Mouse (Mus musculus) megakaryocyte, embryonic 14.5 days (primary cell): ENCODE results near the gene Kitl. TPM values are rescaled to one million over a fixed set of nuclear protein-coding genes. Genes with fewer than 3 reads are reported as not detected.

Source experiments
- H3K27me3 ChIP-seq: replicated peaks from 2 replicates; pipeline ENCODE3; 2012; ENCODE audit warnings: inconsistent platforms
- H3K36me3 ChIP-seq: replicated peaks from 2 replicates; pipeline ENCODE3; 2012; ENCODE audit warnings: low read length, inconsistent platforms, mixed read lengths
- H3K4me1 ChIP-seq: 2 replicates; pipeline ENCODE4 v1.6.1; 2012; ENCODE audit warnings: inconsistent platforms
- H3K4me3 ChIP-seq: replicated peaks from 2 replicates; pipeline ENCODE3; 2012; ENCODE audit warnings: moderate library complexity, mild to moderate bottlenecking, inconsistent platforms
- H3K9me3 ChIP-seq: 2 replicates; pipeline ENCODE4 v1.6.1; 2012; ENCODE audit warnings: inconsistent platforms
- FLI1 ChIP-seq: IDR thresholded peaks from 2 replicates; pipeline ENCODE4 v1.6.1; 2012; ENCODE audit warnings: low read length, inconsistent platforms, mixed read lengths
- GATA1 ChIP-seq: IDR thresholded peaks from 3 replicates; pipeline ENCODE4 v1.6.1; 2012; ENCODE audit warnings: mixed read lengths, low read length, inconsistent platforms, borderline replicate concordance
- polyA plus RNA-seq: library from polyadenylated mRNA; stranded (reverse); fragments of >175 nt; gene quantifications from 2 replicates; pipeline ENCODE4 v1.2.3, GENCODE M21; 2012; ENCODE audit warnings: low replicate concordance; ENCODE audit not compliant: insufficient read depth

Kitl gene
- polyA plus RNA-seq, 1 experiment: not detected

GRCm38 (mm10) chr10:100073092-100073491 is 57.7 kb downstream of the Kitl start:
- TF ChIP-seq GATA1 (no peak), FLI1 (no peak)
- H3K4me1 ChIP-seq: no peaks in the 10 kb centered on the region
- H3K27me3 ChIP-seq: no peaks in the 10 kb centered on the region
- no peaks in the 10 kb centered on the region for H3K9me3 ChIP-seq
- no peaks in the 10 kb centered on the region for H3K36me3 ChIP-seq
- H3K4me3 ChIP-seq: no peak overlapping the region

- Histone ChIP-seq H3K36me3 (no peaks in the 10 kb centered on the region), H3K9me3 (peaks cover 3% of the 10 kb centered on the region; the same call in 1 of the 2 replicates), H3K4me1 (no peaks in the 10 kb centered on the region), H3K4me3 (no peak overlapping the region), H3K27me3 (no peaks in the 10 kb centered on the region)
- TF ChIP-seq FLI1 (no peak), GATA1 (no peak)
These were observed 85.7 kb downstream of the Kitl start for GRCm38 (mm10) chr10:100101115-100101514.

- no peaks in the 10 kb centered on the region for H3K4me1 ChIP-seq
- no peaks in the 10 kb centered on the region for H3K9me3 ChIP-seq
- H3K36me3 ChIP-seq: no peaks in the 10 kb centered on the region
- no peak for TF ChIP-seq GATA1
- no peak overlapping the region for H3K4me3 ChIP-seq
- no peaks in the 10 kb centered on the region for H3K27me3 ChIP-seq
These were observed 95.8 kb downstream of the Kitl start for GRCm38 (mm10) chr10:100111209-100111608.

- no peak for TF ChIP-seq FLI1
- no peak for TF ChIP-seq GATA1
- Histone ChIP-seq H3K4me1 (no peaks in the 10 kb centered on the region), H3K36me3 (no peaks in the 10 kb centered on the region), H3K9me3 (peaks cover 6% of the 10 kb centered on the region; the same call in 1 of the 2 replicates), H3K4me3 (no peak overlapping the region), H3K27me3 (no peaks in the 10 kb centered on the region)
These were observed 100.1 kb downstream of the Kitl start for GRCm38 (mm10) chr10:100115570-100115969.

- H3K4me1 ChIP-seq: no peaks in the 10 kb centered on the region
- H3K36me3 ChIP-seq: no peaks in the 10 kb centered on the region
- H3K9me3 ChIP-seq: peaks cover 20% of the 10 kb centered on the region
- no peaks in the 10 kb centered on the region for H3K27me3 ChIP-seq
- no peak overlapping the region for H3K4me3 ChIP-seq
- TF ChIP-seq GATA1 (no peak), FLI1 (no peak)
These were observed 109.0 kb downstream of the Kitl start for GRCm38 (mm10) chr10:100124452-100124851.

- Histone ChIP-seq H3K4me1 (no peaks in the 10 kb centered on the region), H3K27me3 (no peaks in the 10 kb centered on the region), H3K4me3 (no peak overlapping the region), H3K9me3 (peaks cover 14% of the 10 kb centered on the region), H3K36me3 (no peaks in the 10 kb centered on the region)
- TF ChIP-seq FLI1 (no peak), GATA1 (no peak)
These were observed 112.7 kb downstream of the Kitl start for GRCm38 (mm10) chr10:100127837-100128743.

GRCm38 (mm10) chr10:100131657-100132056 is 116.2 kb downstream of the Kitl start:
- Histone ChIP-seq H3K4me1 (no peaks in the 10 kb centered on the region), H3K4me3 (no peak overlapping the region), H3K9me3 (peaks cover 9% of the 10 kb centered on the region), H3K27me3 (no peaks in the 10 kb centered on the region), H3K36me3 (no peaks in the 10 kb centered on the region)
- no peak for TF ChIP-seq GATA1
- no peak for TF ChIP-seq FLI1

- TF ChIP-seq GATA1 (no peak), FLI1 (no peak)
- H3K27me3 ChIP-seq: no peaks in the 10 kb centered on the region
- no peak overlapping the region for H3K4me3 ChIP-seq
- H3K36me3 ChIP-seq: no peaks in the 10 kb centered on the region
- peaks cover 7% of the 10 kb centered on the region for H3K9me3 ChIP-seq
- H3K4me1 ChIP-seq: peaks cover 1% of the 10 kb centered on the region
These were observed 116.9 kb downstream of the Kitl start for GRCm38 (mm10) chr10:100132304-100132703.

GRCm38 (mm10) chr10:100138552-100138951 is 123.1 kb downstream of the Kitl start:
- Histone ChIP-seq H3K27me3 (no peaks in the 10 kb centered on the region), H3K4me1 (peaks cover 3% of the 10 kb centered on the region), H3K4me3 (no peak overlapping the region), H3K9me3 (no peaks in the 10 kb centered on the region), H3K36me3 (no peaks in the 10 kb centered on the region)
- TF ChIP-seq FLI1 (no peak), GATA1 (no peak)

- H3K4me1 ChIP-seq: no peaks in the 10 kb centered on the region
- no peaks in the 10 kb centered on the region for H3K27me3 ChIP-seq
- TF ChIP-seq FLI1 (no peak), GATA1 (no peak)
- no peak overlapping the region for H3K4me3 ChIP-seq
- H3K9me3 ChIP-seq: no peaks in the 10 kb centered on the region
- H3K36me3 ChIP-seq: no peaks in the 10 kb centered on the region
These were observed 132.7 kb downstream of the Kitl start for GRCm38 (mm10) chr10:100148123-100148522.
